Mouse (Mus musculus) brown adipose tissue, adult 24 weeks (tissue): ENCODE data around the gene Fam163b. TPM values are rescaled to one million over a fixed set of nuclear protein-coding genes. Genes with fewer than 3 reads are reported as not detected.

Experiments
- H3K27ac ChIP-seq: fragments of 200-500 bp; replicated peaks from 2 replicates; pipeline ENCODE4 v1.5.1; 2012; ENCODE audit warnings: low read depth, mild to moderate bottlenecking, low read length
- H3K4me1 ChIP-seq: fragments of 200-500 bp; 2 replicates; pipeline ENCODE4 v1.6.1; 2012; ENCODE audit warnings: low read length, mixed read lengths; ENCODE audit not compliant: control insufficient read depth, insufficient read depth, insufficient read length
- H3K4me3 ChIP-seq: fragments of 200-500 bp; 2 replicates; pipeline ENCODE4 v1.5.1; 2012; ENCODE audit warnings: low read depth, mild to moderate bottlenecking, low read length, moderate library complexity; ENCODE audit not compliant: insufficient read depth
- polyA plus RNA-seq: library from polyadenylated mRNA; stranded (reverse); fragments of >200 nt; gene quantifications from 2 replicates; pipeline ENCODE4 v1.2.4, GENCODE M21; 2012; ENCODE audit not compliant: missing spikeins, insufficient read depth, insufficient read length

Gene Fam163b
- polyA plus RNA-seq: not detected in 2 replicates

- H3K4me3 ChIP-seq: no peak within 1 kb of the TSS
These were observed at the start of gene Fam163b for GRCm38 (mm10) chr2:27141950-27142693. TSS of gene Fam163b (minus strand) at chr2:27142491.

DNA sequence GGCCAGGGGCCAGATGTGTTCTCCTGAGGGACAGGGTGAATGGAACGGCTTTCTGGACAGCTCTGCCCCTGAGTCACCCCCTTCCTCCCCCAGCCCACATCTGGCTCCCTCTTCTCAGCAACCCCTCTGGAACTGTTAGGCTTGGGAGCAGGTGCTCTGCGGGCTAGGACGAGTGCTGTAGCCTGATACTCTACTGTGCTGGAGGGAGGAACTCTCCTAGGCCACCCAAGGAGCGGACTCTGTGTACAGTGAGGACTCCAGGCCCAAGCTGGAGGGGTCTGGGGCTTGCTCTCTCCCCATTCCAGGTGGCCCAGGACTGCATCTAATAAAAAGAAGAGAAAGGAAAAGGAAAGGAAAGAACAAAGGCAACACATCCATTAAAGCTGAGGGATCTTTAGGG, 47.7 kb upstream of the Fam163b start:
- H3K4me3 ChIP-seq: no peak overlapping the region
- no peak overlapping the region for H3K27ac ChIP-seq
- no peaks in the 10 kb centered on the region for H3K4me1 ChIP-seq

More at GRCm38 (mm10) chr2:27141950-27142693, at the start of gene Fam163b:
- Histone ChIP-seq H3K27ac (no peak within 1 kb of the TSS), H3K4me1 (no peaks in the 10 kb centered on the region)

GRCm38 (mm10) chr2:27187531-27187930, 45.2 kb upstream of the Fam163b start:
- Histone ChIP-seq H3K4me3 (no peak overlapping the region), H3K27ac (no peak overlapping the region), H3K4me1 (no peaks in the 10 kb centered on the region)

DNA sequence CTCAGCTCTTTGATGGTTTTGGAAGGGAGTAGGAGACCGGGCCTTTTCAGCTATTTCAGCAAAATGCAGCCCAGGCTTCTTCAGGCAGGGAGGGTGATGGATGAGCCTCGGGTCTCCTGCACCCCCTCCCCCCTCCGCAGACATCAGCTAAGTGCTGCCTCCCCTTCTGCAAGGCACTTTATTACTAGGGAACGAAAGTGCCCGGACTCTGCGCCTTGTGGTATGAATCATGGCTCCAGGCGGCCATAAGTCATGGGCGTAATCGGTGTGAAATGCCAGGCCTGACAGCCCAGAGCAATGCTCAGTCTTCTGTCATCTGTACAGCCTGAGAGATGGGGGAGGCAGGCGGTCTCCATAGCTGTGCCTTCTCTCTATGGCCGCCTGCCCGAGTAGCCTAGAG, 41.4 kb upstream of the Fam163b start:
- Histone ChIP-seq H3K4me1 (no peaks in the 10 kb centered on the region), H3K27ac (no peak overlapping the region)

GRCm38 (mm10) chr2:27181907-27182306, 39.6 kb upstream of the Fam163b start:
- H3K4me3 ChIP-seq: no peak overlapping the region
- H3K27ac ChIP-seq: no peak overlapping the region
- H3K4me1 ChIP-seq: no peaks in the 10 kb centered on the region

More for the DNA sequence above, 41.4 kb upstream of the Fam163b start:
- no peak overlapping the region for H3K4me3 ChIP-seq

DNA sequence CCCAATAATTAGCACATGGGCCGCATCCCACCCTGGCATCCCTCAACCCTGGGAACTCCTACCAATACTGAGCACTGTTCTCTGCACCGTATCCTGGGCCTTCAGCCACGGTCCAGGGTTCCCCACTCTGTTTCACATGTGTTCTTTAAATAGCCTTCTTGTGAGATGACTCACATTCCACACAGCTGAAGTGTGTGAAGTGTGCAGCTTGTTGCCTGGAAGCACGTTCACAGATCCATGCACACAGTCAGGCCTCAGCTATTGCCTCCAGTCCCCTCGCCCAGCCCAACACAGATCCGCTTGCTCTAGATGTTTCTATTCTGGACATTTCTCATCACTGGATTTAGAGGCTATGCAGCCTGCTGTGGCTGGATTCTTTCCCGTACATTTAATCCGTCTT, 36.8 kb upstream of the Fam163b start:
- no peaks in the 10 kb centered on the region for H3K4me1 ChIP-seq
- no peak overlapping the region for H3K27ac ChIP-seq

DNA sequence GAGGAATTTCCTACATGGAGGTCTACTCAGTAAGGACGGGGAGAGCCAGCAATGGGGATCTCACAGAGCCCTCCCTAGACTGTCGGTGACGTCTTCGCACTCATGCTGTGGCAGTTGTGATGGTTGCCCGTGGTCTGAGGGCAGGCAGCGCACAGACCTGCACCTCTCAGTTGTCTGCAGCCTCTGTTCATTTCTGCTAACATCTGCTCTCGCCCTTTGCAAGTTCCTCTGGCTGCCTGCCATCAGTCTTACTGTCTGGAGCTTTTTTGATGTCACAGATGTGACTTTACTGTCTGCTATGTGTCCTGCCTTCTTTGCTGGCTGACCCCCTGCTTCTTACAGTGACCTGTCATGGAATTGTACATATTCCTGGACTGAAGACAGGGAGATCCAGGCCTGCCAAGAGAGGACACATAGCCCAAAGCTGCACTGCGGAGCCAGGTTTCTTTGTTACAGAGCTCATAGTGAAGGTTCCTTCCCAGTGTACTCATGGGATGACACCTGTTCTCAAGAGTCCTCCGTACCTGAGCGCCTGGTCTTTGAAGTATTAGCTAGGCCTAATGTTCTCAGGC, 33.5 kb upstream of the Fam163b start:
- Histone ChIP-seq H3K27ac (no peak overlapping the region), H3K4me1 (no peaks in the 10 kb centered on the region), H3K4me3 (no peak overlapping the region)

More for the DNA sequence above, 36.8 kb upstream of the Fam163b start:
- H3K4me3 ChIP-seq: no peak overlapping the region

DNA sequence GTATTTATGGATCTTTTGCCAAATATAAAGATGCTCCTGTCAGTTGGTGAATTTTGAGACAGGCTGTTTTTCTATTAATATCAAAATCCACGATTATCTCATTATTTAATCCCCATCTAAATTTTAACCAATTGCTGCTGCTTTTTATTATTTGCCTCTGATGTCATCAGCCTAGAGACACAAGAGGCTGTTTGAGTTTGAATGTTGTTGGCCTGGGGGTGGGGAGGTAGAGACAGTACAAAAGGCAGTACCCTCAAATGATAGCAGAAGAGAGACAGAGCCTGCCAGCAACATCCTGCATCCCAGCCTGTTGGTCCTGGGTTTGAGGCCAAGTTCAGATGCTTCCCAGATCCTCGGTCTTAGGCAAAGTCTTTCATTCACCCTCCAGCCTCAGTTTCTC, 32.0 kb upstream of the Fam163b start:
- no peaks in the 10 kb centered on the region for H3K4me1 ChIP-seq
- H3K27ac ChIP-seq: no peak overlapping the region
- no peak overlapping the region for H3K4me3 ChIP-seq

- Histone ChIP-seq H3K4me3 (no peak overlapping the region), H3K27ac (no peak overlapping the region), H3K4me1 (no peaks in the 10 kb centered on the region; the same call in 1 of the 2 replicates)
These were observed 24.7 kb upstream of the Fam163b start for GRCm38 (mm10) chr2:27166999-27167398.

GRCm38 (mm10) chr2:27166074-27166473, 23.8 kb upstream of the Fam163b start:
- no peak overlapping the region for H3K4me3 ChIP-seq
- H3K4me1 ChIP-seq: no peaks in the 10 kb centered on the region; the same call in 1 of the 2 replicates
- no peak overlapping the region for H3K27ac ChIP-seq

DNA sequence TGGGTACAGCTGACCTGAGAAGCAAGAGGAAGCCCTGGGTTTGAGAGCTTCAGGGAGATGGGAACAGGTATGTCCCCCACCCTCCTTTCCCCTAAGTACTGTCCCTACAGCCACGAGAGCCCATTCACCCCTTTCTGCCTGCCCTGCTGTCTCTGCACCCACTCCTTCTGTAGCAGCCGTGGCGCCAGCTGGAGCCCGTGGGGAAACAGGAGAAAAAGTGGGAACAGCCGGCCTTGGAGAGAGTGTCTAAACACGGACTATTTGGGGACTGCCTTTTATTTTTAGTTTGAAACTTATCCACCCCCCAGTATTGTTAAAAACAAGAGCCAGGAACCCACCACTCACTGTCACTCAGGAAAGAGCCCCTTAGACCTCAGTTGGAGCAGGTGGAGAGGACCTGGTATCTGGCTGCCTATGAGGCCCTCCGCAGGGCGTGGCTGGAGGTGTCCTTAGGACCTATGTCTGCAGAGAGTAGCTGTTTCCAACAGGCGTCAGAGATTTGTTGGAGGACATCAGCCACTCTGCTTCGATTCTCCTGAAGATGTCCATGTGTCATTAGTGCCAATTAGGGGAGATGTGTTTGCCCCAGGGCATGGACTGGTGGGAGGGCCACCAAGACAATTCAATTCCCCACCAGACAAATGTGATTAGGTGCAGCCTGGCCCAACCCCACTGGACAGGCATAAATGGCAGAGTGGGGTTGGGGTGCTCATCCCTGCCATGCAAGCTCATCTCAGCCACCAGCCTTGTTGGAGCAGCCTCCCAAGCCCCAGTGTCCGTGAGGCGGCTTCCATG, 22.7 kb upstream of the Fam163b start, which contains the start of gene Dbh:
TSS of gene Dbh (plus strand) at position 438 of the 795 bp plus-strand sequence.
- Histone ChIP-seq H3K27ac (no peak within 1 kb of the TSS), H3K4me1 (no peaks in the 10 kb centered on the region; the same call in 1 of the 2 replicates), H3K4me3 (no peak within 1 kb of the TSS)

DNA sequence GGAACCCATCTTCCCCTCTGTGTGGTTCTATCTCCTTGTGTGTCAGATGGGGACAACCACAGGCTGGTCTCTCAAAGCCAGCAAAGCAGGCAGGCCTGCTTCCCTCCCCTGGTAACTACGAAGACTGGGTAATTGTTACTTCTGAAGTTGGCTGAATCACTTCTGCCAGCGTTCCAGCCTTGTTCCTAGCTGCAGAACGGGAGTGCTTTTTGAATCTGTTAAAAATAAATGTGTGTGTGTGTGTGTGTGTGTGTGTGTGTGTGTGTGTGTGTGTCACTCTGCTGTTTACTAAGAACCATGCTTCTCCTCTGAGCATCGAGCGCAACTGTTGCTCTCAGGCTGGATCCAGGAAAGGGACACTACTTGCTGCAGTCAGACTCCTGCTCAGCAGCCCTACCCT, 21.6 kb upstream of the Fam163b start:
- Histone ChIP-seq H3K4me3 (no peak overlapping the region), H3K27ac (no peak overlapping the region), H3K4me1 (no peaks in the 10 kb centered on the region; the same call in 1 of the 2 replicates)

DNA sequence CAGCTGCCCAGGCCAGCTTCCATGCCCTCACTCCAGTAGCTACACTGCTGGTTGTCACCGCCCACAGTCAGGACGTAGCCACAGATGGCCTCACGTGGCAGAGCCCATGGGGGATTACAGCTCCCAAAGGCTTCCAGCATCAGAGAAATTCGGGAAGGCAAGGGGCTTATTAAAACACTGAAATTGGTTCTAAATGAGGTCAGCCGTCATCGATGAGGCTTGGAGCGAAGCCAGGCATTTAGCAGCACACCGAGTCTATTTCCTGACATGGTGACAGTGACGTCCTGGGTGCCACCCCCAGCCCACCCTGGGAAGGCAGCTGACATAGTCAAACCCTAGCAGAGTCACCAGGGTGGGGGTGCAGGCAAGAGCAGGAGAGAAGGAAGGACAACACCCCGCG, 20.4 kb upstream of the Fam163b start:
- Histone ChIP-seq H3K27ac (no peak overlapping the region), H3K4me1 (no peaks in the 10 kb centered on the region; the same call in 1 of the 2 replicates), H3K4me3 (no peak overlapping the region)

DNA sequence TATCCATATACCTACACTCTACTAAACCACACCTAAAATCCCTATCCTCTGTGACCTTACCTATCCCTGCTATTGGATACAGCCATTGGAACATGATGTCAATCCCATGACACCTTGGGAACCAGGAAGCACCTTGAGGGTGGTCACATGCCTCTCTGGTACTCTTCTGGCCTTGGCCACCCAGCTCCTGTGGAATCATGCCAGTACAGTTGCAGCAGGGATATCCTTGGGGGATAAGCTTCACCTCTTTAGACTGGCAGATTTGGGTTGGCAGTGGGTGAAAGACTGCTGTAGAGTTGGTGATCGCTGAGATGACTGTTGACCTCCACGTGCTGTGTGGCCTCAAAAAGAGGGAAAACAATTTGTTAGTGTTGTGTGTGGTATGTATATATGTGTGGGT, 19.2 kb upstream of the Fam163b start:
- Histone ChIP-seq H3K4me3 (no peak overlapping the region), H3K4me1 (no peaks in the 10 kb centered on the region; the same call in 1 of the 2 replicates), H3K27ac (no peak overlapping the region)

- Histone ChIP-seq H3K4me3 (no peak overlapping the region), H3K27ac (no peak overlapping the region), H3K4me1 (no peaks in the 10 kb centered on the region)
These were observed 14.3 kb upstream of the Fam163b start for GRCm38 (mm10) chr2:27156596-27156995.
